Comparison of ENCODE assay signal across 24 mouse cellular contexts in genomic region chr2:5934936-5935335, GRCm38 (mm10).
"Had no signal": no experiment of that assay in that cellular context is flagged by ENCODE, and none has a peak within 500 bp of the region (broad histone marks: within the 10 kb centered on the region; RNA-seq: fewer than 3 reads in every experiment).

No protein-coding gene starts in this region.

- H3K9me3 ChIP-seq: heart, embryonic 13.5 days; heart, embryonic 15.5 days; hindbrain, embryonic 13.5 days; hindbrain, embryonic 15.5 days; limb, embryonic 13.5 days; limb, embryonic 15.5 days; liver, embryonic 15.5 days had no signal

- H3K27ac ChIP-seq: gastrocnemius, adult 2 months; heart, embryonic 13.5 days; heart, embryonic 15.5 days; hindbrain, embryonic 13.5 days; hindbrain, embryonic 15.5 days; hindbrain, postnatal 0 days; kidney, postnatal 0 days; limb, embryonic 13.5 days; limb, embryonic 15.5 days; liver, embryonic 15.5 days had no signal

- H3K4me3 ChIP-seq: gastrocnemius, adult 2 months; heart, embryonic 13.5 days; heart, embryonic 15.5 days; hindbrain, embryonic 13.5 days; hindbrain, embryonic 15.5 days; limb, embryonic 13.5 days; limb, embryonic 15.5 days; liver, embryonic 15.5 days had no signal

- H3K9ac ChIP-seq: heart, embryonic 13.5 days; heart, embryonic 15.5 days; hindbrain, embryonic 13.5 days; hindbrain, embryonic 15.5 days; limb, embryonic 13.5 days; limb, embryonic 15.5 days; liver, embryonic 15.5 days had no signal

- ATAC-seq: hindbrain, postnatal 0 days; intestine, embryonic 16.5 days had no signal

- H3K4me1 ChIP-seq: heart, embryonic 13.5 days; heart, embryonic 15.5 days; hindbrain, embryonic 15.5 days; limb, embryonic 13.5 days; limb, embryonic 15.5 days had no signal

- H3K36me3 ChIP-seq: heart, embryonic 13.5 days; heart, embryonic 15.5 days; liver, embryonic 15.5 days had no signal

- H3K27me3 ChIP-seq: heart, embryonic 13.5 days; heart, embryonic 15.5 days; hindbrain, embryonic 13.5 days; hindbrain, embryonic 15.5 days; limb, embryonic 13.5 days; limb, embryonic 15.5 days; liver, embryonic 15.5 days had no signal

- DNase-seq: gastrocnemius, adult 2 months; gastrocnemius, postnatal 14 days; gastrocnemius, postnatal 36 days; heart, adult 18-20 months; heart, postnatal 14 days; heart, postnatal 36 days; kidney, adult 11 months; kidney, postnatal 14 days; kidney, postnatal 36 days; layer of hippocampus, adult 9-11 months; layer of hippocampus, postnatal 36 days; left cerebral cortex, postnatal 4 days; lung, adult 18-20 months had no signal

- H3K4me2 ChIP-seq: heart, embryonic 11.5 days; heart, embryonic 13.5 days; heart, embryonic 15.5 days; hindbrain, embryonic 13.5 days; hindbrain, embryonic 15.5 days; limb, embryonic 13.5 days; limb, embryonic 15.5 days; liver, embryonic 15.5 days had no signal
